Mouse (Mus musculus): Measurements from ENCODE around the gene Aqp6.

The Aqp6 gene

GRCm38 (mm10) chr15:99648326-99648725 is 47.1 kb downstream of the Aqp6 start:
- no peak for DNase-seq

GRCm38 (mm10) chr15:99649067-99649761 is 48.0 kb downstream of the Aqp6 start:
- DNase-seq: no peak

- DNase-seq: no peak
These were observed 49.1 kb downstream of the Aqp6 start for GRCm38 (mm10) chr15:99650304-99650703.

- peak; percentile 97 to 98 for DNase-seq
These were observed 50.1 kb downstream of the Aqp6 start, which contains the start of gene Racgap1 for GRCm38 (mm10) chr15:99651163-99651872. TSS of gene Racgap1 (minus strand) at chr15:99651656.

GRCm38 (mm10) chr15:99651984-99652872 is 51.0 kb downstream of the Aqp6 start:
- DNase-seq: no peak

GRCm38 (mm10) chr15:99653291-99653690 is 52.1 kb downstream of the Aqp6 start:
- peak in 1 of 2 experiments; percentile 37 for DNase-seq

GRCm38 (mm10) chr15:99653876-99654275 is 52.7 kb downstream of the Aqp6 start:
- DNase-seq: no peak
